Mouse (Mus musculus): ENCODE results near the gene Utp18.

Gene Utp18

DNA sequence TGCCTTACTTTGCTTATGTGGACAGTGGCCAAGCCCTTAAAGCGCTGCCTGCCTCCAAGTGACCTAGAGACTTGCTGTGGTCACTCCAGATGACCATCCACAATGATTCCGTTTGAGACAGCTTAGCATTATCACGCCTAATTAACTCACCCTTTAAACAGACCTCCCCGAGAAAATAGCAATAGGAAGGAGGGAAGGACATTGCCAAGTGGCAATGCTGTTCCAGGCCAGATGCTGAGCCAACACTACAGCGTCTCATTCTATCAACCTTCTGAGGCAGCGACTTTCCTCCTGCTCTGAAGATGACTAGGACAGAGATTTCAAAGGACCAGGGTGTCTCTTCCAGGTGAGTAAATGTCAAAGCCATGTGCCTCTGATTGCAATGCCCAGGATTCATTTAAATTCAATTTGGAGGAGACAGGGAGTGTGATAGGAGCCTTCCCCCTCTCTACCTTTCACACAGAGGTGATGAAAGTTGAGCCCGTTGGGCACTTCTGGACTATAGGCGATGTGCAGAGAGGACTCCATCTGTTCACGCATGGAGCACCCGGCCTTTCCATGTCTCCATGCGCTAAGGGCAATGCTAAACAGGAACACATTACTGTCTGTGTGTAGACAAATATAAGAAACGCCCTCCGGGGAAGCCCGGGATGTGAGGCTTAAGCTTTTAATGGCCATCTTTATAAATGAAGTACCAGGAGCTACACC lies 56.8 kb downstream of the Utp18 start:
- DNase-seq (ENCODE audit: low spot score): no peak

- no peak for DNase-seq (ENCODE audit: low spot score)
These were observed 63.3 kb downstream of the Utp18 start for GRCm38 (mm10) chr11:93822261-93822660.

GRCm38 (mm10) chr11:93821533-93821932 lies 64.0 kb downstream of the Utp18 start:
- no peak for DNase-seq (ENCODE audit: low spot score)

DNA sequence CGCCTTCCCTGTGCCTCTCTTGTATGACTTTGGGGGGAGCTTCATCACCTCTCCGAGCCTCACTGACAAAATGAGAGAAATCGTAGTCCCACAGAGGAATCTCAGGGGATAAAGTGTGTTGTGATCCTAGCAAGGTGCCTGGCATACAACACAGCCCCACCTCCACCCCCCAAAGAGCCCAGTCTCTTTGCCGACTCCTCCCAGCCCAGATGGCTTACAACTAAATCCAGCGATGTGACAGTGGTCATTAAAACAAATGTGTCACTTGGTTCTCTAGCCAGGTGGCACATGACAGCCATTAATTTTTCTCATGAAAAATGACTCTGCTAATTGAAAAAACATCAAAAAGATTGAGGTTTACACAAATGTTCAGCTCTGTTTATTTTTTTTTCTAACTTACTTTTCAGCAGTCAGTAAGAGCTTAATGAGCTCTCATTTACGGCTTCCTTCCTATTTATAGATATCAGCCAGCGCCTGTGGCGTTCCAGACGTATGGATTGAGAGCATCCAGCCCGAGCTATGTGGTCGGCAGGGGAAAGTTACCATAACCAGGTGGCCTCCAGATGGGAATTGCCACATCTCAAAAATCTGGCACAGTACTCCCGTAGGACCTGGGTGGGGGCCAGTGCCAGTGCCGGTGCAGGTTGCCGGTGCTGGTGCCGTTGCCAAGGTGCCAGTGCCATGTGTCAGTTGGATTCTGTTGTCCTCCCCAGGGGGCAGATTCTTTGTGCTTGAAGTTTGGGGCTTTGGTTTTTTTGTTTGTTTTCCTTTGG lies 67.4 kb downstream of the Utp18 start:
- no peak for DNase-seq (ENCODE audit: low spot score)

DNA sequence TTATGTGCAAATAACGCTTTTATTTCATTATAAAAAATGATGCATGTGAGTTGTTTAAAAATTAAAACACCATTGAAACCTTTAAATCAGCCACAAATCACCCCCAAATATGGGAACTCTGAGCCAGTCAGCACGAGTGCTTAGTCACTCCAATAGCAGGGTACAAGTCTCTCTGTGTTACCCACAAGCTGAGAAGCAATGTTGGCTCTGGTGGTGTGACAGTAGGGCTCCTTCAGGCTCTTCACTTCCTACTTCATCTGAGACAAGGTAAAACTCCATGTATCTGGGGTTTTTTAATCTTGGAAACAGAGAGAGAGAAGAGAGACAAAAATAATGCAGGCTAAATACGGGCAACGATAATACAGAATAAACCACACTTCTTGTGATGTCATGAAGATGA lies 72.6 kb downstream of the Utp18 start:
- no peak for DNase-seq (ENCODE audit: low spot score)

- peak; percentile 11 for DNase-seq (ENCODE audit: low spot score)
These were observed 73.3 kb downstream of the Utp18 start for GRCm38 (mm10) chr11:93812125-93812868.
